Mouse (Mus musculus) brain, adult 2 months (tissue): ENCODE measurements around the gene Ints11.

ENCODE experiments used
- DNase-seq: peaks from one replicate; pipeline ENCODE4 v3.0.0; 2011; ENCODE audit warnings: low read depth, low spot score

The Ints11 gene

GRCm38 (mm10) chr4:155869317-155870033 lies at the start of gene Ints11, which contains the start of gene Cptp:
Gene Ints11, plus strand, starts transcription at chr4:155869546.
Gene Cptp, minus strand, starts transcription at chr4:155869440.
- peak; percentile 97 for DNase-seq

- peak; percentile 35 for DNase-seq
Measured at GRCm38 (mm10) chr4:155821025-155821424, 48.3 kb upstream of the Ints11 start.

GRCm38 (mm10) chr4:155823443-155823842 lies 45.9 kb upstream of the Ints11 start:
- no peak for DNase-seq

GRCm38 (mm10) chr4:155829866-155830265 lies 39.5 kb upstream of the Ints11 start:
- DNase-seq: no peak

GRCm38 (mm10) chr4:155830596-155830995 lies 38.8 kb upstream of the Ints11 start:
- no peak for DNase-seq

- DNase-seq: peak; percentile 99
Measured at GRCm38 (mm10) chr4:155831205-155831766, 38.1 kb upstream of the Ints11 start, which contains the start of gene Aurkaip1. Gene Aurkaip1, plus strand, starts transcription at chr4:155831272.

- no peak for DNase-seq
Measured at GRCm38 (mm10) chr4:155831831-155832230, 37.5 kb upstream of the Ints11 start.

- no peak for DNase-seq
Measured at GRCm38 (mm10) chr4:155832321-155832720, 37.0 kb upstream of the Ints11 start.

- no peak for DNase-seq
Measured at GRCm38 (mm10) chr4:155833234-155833633, 36.1 kb upstream of the Ints11 start.

GRCm38 (mm10) chr4:155833836-155834235 lies 35.5 kb upstream of the Ints11 start:
- DNase-seq: peak; percentile 90

GRCm38 (mm10) chr4:155837404-155838010 lies 31.8 kb upstream of the Ints11 start:
- DNase-seq: no peak

- DNase-seq: no peak
Measured at GRCm38 (mm10) chr4:155838187-155839153, 30.9 kb upstream of the Ints11 start.

GRCm38 (mm10) chr4:155839483-155839910 lies 29.8 kb upstream of the Ints11 start, which contains the start of gene Mxra8:
Gene Mxra8, plus strand, starts transcription at chr4:155839680.
- peak; percentile 36 for DNase-seq

- no peak for DNase-seq
Measured at GRCm38 (mm10) chr4:155840076-155841002, 29.0 kb upstream of the Ints11 start.

GRCm38 (mm10) chr4:155841003-155841454 lies 28.3 kb upstream of the Ints11 start:
- peak; percentile 60 for DNase-seq

GRCm38 (mm10) chr4:155841651-155842270 lies 27.6 kb upstream of the Ints11 start:
- DNase-seq: peak; percentile 45

- no peak for DNase-seq
Measured at GRCm38 (mm10) chr4:155843231-155843630, 26.1 kb upstream of the Ints11 start.

GRCm38 (mm10) chr4:155846871-155847578 lies 22.3 kb upstream of the Ints11 start, which contains the start of gene Dvl1:
Gene Dvl1, plus strand, starts transcription at chr4:155847402.
- peak; percentile 94 for DNase-seq
